Mouse (Mus musculus) urinary bladder, adult 18-20 months (tissue): Measurements from ENCODE around the gene Sgpp1.

Source experiments
- DNase-seq, 2 experiments: peaks; one replicate each; pipeline ENCODE4 v3.0.0; 2022; ENCODE audit warnings: low spot score in 2 of 2, mixed read lengths in 2 of 2

The Sgpp1 gene

DNA sequence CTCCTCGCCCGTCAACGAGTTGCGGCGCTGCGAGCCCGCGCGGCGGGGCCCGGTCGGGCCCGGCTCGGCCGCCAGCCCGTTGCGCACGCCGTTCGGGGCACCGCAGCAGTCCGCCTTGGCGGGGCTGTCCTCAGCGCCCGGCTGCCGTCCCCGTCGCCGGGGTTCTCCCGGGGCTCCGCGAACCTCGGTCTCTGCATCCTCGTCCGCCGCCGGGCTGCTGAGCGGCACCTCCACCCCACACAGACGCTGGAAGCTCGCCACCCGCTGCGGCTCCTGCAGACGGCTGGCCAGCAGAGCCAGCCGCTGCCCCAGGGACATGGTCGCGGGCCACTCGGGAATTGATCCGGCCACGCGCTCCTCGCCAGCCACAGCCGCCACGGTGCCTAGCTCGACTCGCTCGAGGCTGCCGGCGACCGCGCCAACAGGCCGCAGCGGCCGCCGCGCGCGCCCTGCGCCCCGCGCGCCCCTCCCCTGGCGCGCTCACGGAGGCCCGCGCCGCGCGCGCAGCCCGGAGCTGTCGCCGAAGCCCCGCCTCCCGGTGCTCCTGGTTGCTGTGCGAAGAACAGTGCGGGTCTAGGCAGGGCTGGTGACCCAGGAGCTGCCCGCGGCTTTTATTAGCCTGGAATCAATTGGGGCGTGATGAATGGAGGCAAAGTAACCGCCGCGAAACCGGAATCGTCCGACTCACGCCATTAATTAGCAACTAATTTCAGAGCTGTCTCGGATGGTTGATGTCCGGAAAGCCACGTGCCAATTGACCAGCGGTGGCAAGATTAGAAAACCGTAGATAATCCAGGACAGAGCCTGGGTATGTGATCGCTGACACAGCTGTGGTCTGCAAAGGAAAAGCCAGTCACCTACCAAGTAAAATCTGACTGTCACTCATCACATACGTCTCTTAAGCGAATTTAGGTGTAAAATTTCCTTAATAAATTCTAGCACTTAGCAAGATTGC lies at the start of gene Sgpp1:
TSS of gene Sgpp1 (minus strand) at position 484 of the 955 bp plus-strand sequence.
- DNase-seq, result peak; percentile 72 to 82

DNA sequence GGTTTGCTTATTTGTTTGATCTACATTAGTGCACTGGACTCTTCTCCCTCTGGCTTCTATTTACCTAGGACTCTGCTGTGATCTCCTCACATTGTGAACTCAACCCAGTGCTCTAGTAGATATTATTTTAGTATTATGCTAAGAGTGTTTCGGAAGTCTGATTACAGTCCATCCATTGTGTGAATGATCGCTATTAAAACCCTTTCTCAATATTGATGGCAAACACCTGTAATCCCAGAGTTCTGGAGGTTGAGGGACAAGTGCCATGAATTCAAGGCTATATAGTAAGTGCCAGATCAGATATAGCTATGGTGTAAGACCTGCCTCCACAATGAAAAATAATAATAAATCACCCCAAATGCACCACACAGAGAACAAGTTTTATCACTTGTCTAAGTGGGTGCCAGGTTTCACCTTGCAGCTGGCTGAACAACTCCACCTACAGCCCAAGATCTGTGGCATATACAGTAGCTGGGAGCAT lies 48.8 kb upstream of the Sgpp1 start:
- DNase-seq, result no peak

DNA sequence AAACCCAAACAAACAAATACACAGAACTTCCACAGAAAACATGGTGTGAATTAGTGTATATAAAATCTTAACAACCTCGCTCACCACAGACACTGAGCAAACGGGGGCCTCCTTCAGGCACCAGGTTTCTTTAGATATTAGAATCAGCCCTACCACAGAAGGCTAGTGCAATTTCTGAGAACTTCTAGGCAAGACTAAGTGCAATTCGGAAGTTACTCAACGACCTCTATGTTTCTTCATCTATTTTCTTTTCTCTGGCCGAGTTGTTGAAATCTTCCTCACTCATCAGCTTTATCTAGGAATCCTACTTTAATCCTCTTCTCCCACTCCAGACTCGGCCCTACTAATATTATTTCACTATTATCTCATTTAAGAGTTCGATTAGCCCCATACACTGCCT lies 46.5 kb upstream of the Sgpp1 start:
- DNase-seq, result no peak

DNA sequence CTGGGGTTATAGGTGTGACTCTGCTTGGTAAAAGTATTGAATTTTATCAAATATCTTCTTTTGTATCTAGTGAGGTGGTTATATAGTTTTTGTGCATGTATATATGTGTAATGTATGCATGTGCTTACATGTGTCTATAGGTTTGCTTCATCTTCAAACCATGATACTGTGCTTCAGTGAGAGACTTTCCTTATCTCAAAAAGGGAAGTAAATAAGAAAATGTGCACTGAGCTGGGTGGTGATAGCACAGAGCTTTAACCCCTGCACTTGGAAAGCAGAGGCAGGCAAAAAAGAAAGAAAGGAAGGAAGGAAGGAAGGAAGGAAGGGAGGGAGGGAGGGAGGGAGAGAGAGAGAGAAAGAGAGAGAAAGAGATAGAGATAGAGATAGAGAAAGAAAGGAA lies 45.9 kb upstream of the Sgpp1 start:
- no peak for DNase-seq

DNA sequence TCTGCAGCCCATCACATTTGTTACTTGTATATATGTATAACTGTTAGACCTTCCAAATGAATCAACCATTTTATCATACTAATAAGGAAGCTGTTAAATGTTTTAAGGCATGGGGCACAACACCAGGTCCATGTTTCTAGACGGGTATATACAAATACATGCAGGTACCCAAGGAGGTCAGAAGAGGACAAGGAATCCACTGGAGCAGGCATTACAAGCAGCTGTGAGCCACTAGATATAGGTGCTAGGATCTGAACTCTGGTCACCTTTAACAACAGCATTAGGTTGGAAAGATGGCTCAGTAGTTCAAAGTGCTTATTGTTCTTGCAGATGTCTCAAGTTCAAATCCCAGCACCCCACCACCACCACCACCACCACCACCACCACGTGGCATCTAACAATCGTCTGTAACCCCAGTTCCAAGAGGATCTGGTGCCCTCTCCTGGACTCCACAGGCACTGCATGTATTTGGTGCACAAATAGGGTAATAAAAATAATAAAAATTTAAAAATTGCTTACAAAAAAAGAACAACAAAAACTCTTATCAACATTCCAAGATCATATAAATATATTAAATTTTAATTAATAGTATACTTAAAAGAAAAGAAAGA lies 37.0 kb upstream of the Sgpp1 start:
- peak; percentile 11 to 51 for DNase-seq

DNA sequence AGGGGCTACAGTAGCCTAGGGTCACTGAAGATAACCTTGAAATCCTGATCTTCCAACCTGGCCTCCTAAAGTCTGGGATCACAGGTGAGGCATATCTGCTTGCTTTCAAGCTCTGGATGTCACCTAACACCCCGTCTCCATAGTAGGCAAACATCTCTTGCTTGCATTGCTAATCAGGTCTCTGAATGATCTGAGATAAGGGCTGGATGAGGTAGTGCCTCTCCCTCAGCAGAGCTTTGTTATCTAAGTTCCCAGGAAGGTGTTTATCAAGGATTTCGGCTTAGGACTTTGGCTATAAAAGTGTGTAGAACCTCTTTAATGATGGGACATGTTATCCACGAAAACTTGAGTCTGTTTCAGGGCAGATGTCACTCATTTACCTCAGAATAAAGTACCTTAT lies 35.9 kb upstream of the Sgpp1 start:
- DNase-seq, result no peak

DNA sequence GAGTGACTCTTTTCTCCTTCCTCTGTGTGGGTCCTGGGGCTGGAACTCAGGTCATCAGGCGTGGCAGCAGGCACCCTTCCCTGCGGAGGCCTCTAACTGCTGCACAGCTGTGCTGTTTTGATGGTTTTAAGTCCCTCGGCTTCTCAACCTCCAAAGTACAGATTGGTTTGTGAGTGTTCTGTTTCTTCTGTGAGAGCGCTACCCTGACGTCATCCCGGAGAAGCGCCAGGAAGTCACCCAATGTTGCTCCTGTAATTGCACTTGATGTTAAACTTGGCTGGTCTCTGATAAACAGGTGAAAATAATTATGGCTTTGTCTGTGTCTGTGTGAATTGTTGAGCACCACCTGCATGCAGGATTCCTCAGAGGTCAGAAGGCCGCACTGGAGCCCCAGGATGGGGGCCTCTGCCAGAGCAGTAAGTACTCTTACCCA lies 31.4 kb upstream of the Sgpp1 start:
- DNase-seq, result no peak

DNA sequence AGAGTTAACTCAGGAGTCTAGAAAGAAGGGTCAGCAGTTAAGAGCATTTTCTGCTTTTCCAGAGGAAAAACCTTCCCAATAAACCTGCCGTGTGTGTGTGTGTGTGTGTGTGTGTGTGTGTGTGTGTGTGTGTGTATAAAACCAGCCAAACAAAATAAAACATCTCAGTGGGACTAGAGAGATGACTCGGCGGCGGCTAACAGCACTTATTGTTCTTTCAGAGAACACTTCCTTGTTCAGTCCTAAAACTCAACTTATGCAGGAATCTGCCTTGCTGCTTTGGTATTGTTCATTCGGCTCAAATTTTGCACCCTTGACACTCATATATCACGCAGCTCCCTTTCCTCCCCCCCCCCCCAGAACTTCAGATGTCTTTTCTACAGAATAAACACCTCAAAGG lies 30.9 kb upstream of the Sgpp1 start:
- DNase-seq, result no peak

DNA sequence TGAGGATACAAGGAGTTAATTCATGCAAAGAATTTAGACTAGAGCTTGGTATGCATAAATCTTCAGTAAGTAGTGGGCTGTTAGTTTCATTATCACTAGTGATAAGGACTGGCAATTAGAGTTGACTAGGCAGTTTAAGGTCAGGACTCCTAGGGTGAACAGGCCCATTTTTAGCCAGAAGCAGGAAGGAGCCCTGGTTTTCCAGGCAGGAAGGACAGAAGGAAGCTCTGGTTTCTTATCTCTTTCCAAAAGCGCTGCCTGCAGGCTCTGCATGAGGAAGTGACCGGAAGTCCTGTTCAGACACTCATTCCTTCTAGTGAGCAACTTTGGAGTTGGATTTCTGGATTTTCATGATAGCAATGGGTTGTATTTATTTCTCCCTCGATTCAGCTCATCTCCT lies 30.2 kb upstream of the Sgpp1 start:
- DNase-seq, result no peak

DNA sequence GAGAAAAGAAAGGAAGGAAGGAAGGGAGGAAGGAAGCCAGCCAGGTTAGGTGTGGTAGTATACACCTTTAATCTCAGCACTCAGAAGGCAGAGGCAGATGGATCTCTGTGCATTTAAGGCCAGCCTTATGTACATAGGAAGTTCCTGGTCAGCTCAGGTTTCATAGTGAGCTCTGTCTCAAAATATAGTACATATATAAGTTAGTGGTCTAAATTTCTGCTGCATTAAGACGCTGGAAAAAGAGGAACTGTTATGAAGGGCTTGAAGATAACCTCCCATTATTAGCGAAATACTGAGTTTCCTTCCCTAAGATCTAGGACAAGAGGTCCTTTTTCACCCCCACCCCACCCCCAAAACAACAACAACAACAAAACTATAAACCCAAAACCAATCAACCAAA lies 20.9 kb upstream of the Sgpp1 start:
- DNase-seq, result no peak

DNA sequence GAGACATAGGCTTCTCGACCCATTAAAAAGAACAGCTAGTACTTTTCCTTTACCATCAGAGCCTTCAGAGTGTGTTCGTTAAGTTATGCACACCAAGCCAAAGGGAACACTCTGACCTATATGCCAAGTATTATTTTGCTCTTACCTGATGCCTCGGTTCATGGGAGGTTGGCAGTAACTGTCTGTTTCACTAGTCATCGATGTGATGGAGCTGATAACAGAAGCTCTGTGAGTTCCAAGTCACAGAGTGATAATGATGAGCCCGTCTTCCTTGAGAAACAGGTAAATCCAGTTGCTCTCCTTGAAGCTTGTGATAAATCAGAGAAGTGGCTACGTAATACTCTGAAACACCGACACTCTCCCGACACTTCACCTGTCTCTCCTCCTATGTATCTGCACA lies 18.2 kb upstream of the Sgpp1 start:
- DNase-seq, result no peak

DNA sequence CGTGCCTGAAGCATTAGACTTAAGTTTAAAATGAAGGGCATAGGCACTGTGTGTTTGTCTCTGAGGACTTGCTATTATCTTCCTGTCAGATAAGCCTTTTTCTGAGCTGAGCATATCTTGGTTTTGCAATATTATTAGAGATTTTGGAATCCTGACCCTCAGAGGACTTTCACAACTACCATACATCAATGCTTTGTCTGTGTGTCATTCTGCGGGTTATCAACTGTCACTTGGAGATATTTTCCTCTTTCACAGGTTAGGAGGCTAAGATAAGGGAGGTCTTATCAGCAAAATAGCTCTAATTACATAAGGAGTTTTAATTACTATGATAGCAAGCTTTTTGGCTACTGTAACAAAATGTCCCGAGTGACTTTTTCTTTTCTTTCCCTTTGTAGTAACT lies 16.5 kb upstream of the Sgpp1 start:
- DNase-seq, result no peak

DNA sequence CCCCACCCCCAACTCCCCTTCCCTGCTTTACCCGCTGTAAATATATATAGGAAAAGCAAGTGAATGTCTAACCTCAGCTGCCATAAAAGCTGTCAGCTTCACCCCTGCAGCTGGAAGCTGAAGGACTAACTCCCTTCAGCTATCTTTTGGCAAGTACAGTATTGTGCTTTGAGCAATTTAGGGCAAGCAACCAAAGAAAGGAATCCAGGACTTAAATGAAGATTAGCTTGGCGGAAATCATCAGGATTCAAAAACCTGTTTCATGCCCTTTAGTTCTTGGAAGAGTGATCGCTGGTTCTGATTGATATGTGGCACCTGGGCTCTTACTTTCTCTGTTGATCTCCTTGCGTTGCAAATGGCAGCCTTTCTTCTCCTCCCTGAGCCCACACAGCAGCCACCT lies 13.0 kb upstream of the Sgpp1 start:
- no peak for DNase-seq

DNA sequence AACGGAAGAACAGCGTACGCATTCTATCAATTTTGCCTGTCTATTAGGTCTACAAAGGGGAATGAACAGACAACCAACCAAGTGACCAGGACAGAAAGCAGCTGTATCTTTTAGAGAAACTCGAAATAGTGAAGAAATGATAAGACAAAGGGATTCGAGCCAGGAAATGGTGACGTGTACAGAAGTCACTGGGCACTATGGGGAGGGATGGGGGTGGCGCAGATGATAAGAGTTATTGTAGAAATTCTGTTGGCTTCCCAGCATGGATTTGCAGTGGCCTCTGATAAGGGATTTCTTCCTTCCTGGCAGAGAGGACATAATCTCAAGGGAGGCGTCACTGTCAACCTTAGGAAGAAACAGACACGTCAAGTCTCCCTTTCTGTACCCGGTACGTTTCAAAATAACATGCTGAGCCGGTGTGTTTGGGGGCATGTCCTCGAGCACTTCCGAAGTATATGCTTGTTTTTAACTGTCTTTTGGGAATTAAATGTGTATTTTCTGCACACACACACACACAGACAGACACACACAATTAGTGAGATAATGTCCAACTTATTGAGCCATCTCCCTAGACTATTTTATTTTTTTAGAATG lies 10.3 kb upstream of the Sgpp1 start:
- DNase-seq, result no peak

DNA sequence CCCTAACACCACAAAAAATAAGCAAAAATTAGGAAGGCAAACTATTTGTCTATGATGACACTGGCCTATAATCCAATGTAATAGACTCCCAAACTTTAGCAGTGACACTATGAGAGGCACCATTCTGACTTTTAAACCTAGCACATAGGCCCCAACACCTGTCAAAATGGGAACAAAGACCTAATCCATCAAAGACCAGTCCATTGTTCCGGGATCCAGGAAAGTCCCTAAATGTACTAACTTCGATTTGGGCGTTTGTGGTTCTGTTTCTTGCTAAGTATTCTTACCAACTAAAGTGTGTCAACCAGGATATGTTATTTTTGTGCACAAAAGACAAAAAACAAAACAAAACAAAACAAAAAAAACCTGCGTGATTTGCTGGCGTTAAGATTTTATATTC lies 6.6 kb upstream of the Sgpp1 start:
- DNase-seq, result no peak

DNA sequence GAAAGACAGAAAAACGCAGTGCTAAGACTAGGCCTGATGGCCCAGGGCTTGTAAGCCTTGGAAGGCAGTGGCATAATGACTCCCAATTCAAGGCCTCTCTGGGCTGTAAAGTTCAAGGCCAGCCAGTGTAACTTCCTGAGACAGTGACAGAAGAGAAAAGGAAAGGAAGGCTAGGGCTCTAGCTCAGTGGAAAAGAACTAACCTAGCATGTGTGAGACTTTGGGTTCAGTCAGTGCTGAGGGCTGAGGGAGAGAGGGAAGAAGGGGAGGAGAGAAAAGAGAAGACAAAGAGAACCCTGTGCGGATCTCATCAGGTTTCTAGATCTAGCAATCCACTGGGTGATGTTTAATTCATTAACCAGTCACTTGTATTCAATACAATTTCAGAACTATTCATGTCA lies 5.7 kb upstream of the Sgpp1 start:
- no peak for DNase-seq

DNA sequence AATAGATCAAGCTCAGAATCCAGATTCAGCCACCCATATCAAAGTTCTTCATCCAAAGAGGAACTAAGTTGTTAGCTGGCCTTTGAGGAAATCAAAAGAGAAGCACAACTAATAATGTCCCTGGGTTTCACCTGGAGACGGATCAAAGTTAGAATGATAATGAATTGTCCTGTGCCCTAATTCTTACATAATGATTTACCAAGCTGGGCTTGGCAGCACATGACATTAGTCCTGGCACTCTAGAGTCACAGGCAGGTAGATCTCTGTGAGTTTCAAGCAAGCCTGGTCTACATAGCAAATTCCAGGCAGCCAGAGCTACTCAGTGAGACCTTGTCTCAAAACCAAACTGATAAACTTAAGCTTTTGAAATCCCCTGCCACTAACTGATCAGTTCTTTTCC lies 4.9 kb upstream of the Sgpp1 start:
- no peak for DNase-seq

DNA sequence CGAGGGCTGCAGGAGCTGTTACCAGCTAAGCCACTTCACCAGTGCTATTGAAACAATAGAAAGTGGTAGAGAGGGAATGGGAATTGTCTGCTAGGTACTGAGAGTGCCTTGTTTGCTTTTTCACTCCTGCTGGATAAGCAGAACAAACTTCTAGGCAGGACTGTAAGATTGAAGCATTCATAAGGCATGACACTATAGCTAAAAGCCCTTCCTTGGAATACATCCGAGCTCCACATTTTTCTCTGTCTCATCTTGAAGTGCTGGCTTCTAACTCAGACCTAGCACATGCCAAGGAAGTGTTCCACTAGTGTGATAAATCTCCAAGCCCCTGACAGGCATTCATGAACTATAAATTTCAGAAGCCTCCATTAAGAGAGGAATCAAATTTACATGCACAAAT lies 4.1 kb upstream of the Sgpp1 start:
- DNase-seq, result no peak

DNA sequence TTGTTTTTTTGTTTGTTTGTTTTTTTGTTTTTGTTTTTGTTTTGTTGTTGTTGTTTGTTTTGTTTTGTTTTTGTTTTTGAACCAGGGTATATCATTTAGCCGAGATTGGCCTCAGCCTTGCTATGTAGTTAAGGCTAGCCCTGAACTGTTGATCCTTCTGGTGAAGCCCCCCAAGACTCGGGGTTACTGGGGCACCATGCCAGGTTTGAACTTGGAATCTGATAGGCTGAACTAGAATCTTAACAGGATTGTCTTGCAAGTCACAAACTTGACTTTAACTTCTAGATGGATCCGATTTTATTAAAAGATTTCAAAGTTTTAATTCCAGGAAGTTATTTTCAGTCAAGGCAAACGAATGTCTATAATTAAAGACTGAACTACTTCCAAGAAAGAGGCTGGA lies 767 bp upstream of the Sgpp1 start:
- no peak for DNase-seq

DNA sequence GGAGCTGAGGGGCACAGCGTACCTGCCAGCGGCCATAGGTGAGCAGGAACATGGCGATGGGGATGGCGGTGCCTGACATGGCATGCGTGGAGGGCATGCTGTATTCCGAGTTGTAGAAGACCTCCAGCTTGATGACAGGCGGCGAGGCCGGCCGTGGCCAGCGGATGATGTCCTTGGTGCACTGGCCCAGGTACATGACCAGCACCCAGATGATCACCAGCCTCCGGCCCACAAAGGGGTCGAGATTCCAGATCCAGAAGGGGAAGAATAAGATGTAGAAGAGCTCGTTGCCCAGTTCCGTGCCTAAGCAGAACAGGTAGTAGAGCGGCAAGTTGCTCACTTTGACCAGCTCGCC lies 661 bp downstream of the Sgpp1 start:
- DNase-seq, result no peak

DNA sequence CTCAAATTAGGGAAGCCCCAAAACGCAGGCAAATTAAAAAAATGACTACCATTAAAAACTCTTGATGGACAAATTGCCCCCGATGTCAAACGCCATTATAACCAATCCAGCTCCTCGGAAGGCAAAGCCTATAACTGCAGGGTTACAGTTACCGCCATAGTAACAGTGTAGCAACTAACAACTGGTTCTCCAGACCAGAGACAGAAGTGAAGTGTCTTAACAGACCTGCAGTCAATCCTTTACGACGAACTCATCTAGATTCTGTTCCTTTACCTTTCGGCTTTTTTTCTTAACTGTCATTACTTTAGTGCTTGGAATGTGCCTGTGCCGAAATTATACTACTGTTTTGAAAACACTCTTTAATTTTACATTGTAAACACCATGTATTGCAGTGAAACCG lies 1.4 kb downstream of the Sgpp1 start:
- no peak for DNase-seq

DNA sequence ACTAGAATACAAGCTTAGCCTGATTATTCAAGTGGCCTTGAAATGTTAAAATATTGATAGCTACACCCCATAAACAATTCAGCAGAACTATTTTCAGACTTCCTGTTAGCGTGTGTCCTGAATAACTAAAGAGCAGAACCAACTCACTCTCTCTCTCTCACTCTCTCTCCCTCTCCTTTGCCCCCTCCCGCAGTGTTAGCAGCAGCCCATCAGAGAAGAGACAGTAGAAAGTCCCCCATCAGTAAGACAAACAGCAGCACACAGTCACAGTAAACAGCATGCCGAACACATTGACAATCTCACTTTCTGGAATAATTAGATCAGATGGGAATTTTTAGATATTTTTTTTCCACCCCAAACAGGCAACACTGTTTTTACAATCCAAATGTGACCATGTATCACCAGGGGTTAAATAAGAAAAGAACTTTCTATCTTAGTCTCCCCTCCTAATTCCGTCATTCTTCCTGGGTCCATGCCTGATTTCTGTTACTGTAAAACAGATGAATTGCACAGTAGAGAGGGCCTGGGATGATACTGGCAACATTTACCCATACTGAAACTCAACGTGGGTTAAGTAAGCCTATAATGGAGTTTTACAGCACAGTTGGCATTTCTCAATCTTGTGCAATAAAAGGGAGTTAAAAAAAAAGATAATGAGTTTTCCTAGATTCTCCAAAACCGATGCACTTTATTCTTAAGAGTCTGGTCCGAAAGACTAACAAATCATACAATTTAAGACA lies 2.0 kb downstream of the Sgpp1 start:
- DNase-seq, result no peak
